Mouse (Mus musculus) cerebellum, postnatal 25 days (tissue): ENCODE data around the gene Rtn4r.

ENCODE experiments used
- DNase-seq, 2 experiments: peaks; one replicate each; pipeline ENCODE4 v3.0.0; 2021; ENCODE audit warnings: mixed read lengths in 2 of 2

Rtn4r gene

DNA sequence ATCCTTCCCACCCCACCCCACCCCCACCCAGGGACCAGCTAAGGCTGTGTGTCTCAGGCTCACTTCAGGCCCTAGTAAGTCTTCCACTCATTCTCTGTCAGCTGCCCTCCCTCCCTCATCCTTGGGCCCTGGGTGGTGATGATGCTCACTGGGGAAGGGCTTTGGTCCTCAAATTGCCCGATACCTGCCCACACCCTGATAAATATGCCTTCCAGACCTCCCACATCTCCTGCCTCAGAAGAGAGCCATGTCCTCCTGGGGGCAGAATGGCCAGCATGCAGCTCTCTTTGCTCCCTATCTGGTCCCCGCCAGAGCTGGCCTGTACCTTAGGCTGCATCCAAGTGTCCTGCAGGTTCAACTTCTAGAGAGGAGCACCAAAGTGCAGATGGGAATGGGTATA is 2.3 kb upstream of the Rtn4r start:
- DNase-seq, result peak; percentile 38 to 48

DNA sequence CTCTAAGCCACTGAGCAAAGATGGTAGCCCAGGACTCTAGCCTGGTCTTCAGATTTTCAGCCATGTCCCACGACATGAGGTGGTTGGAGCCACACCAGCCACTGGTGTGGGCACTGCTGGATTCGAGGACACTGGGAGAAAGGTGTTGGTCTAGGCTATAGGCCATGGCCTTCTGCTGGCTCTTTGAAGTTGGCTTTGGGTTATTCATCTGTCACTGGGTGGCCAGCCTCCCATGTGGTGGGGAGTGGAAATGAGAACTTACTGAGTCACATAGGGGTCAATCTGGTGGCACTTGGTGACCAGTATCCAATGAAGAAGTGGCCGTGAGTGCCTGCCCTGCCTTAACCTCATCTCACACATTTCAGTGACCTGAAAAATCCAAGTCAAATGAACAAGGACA is 1.2 kb upstream of the Rtn4r start:
- DNase-seq, result peak in 1 of 2 experiments; percentile 25

DNA sequence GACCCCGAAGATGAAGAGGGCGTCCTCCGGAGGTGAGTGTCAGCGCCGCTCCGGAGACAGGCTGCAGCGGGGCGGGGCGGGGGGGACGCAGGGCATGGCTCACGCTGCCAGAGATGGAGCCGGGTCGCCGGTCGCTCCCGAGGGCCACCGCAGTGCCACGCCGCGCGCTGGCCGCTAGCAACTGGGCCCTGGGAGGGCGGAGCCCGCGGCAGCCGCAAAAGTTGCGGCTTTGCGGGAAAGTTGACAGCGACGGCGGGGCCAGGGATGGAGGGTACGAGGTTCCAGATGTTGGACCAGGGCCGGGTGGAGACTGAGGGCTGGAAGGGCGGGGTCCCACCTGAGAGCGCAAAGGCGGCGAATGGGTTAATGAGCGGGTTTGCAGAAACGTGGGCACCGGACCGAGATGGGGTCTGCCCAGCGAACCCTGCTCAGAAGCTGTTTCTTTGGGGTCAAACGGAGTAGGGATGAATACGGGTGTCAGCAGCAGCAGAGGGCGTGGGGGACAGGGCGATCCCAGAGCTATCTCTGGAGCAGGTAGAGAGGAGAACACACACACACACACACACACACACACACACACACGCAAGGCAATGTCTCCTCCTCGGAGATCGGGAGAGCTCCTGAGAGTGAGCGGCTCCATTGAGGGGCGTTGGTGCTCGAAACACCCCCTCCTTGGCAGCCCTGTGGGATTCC is 575 bp downstream of the Rtn4r start:
- DNase-seq, result peak in 1 of 2 experiments; percentile 69

DNA sequence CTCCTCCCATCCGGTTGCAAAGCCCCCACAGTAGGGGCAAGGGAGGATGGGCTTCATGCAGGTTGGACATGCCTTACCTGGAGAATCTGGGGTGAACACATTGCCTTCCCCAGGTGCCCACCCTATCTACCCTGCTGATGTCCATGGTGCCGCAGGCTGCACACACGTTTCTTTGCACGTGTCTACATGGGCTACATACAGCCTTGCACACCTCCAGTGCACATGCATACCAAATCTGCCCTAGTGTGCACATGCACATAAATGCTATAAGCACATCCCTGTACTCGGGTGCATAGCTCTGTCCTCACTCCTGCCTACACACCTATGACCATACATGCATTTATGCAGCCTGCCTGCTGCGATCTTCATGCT is 1.1 kb downstream of the Rtn4r start:
- peak; percentile 54 to 68 for DNase-seq

DNA sequence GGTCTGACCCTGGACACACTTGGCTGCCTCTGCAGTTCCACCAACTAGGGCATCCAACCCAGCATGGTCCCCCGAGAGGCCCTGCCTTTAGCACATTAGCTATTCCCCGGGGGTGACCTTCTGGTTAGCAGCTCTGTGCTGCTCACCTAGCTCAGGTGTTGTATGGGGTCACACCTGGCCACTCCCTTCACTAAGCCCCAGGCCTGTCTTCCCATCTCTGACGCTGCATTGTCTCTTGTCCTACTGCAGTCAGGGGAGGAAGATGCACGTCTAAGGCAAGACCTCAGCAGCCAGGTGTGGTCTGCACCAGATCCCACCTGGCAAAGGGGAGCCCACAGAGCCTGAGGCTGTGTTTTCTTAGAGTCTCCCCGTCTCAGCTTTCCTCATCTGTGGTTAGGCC is 2.0 kb downstream of the Rtn4r start:
- peak in 1 of 2 experiments; percentile 36 for DNase-seq

DNA sequence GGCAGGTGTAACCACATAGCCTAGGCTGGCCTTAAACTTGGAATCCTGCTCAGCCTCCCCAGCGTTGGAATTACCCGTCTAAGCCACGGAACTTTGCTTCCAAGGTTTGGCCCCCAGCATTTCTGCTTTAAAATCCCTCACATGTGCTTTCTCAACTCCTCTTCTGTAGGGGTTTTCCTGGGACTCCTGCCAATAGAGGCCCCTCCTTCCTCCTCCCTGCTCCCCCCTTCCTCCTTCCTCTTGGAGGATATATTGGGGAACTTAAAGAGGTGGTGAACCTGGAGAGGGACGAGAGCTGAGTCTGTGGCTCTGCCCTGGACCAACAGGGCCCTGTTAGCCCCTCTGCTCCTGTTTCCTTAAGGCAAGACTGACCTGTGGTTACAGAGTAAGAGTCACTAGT is 2.8 kb downstream of the Rtn4r start:
- no peak for DNase-seq

DNA sequence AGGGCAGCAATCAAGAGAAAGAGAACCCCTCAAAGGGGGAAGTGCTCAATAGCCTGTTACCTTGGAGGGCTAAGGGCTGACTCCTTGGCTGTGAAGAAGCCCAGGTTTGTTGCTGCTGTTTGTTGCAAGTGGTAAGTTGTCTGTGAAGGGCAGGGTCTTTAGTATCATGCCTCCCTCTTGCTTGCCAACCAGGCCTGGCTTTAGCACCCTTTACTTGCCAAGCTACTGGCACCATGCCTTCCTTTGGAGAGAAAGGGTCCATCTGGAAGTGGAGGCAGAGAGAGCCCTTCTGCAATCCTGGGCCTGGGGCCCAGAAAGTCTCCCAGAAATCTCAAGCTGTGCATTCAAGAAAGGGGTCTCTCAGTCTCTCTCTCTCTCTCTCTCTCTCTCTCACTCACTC is 3.3 kb downstream of the Rtn4r start:
- DNase-seq, result peak in 1 of 2 experiments; percentile 61

DNA sequence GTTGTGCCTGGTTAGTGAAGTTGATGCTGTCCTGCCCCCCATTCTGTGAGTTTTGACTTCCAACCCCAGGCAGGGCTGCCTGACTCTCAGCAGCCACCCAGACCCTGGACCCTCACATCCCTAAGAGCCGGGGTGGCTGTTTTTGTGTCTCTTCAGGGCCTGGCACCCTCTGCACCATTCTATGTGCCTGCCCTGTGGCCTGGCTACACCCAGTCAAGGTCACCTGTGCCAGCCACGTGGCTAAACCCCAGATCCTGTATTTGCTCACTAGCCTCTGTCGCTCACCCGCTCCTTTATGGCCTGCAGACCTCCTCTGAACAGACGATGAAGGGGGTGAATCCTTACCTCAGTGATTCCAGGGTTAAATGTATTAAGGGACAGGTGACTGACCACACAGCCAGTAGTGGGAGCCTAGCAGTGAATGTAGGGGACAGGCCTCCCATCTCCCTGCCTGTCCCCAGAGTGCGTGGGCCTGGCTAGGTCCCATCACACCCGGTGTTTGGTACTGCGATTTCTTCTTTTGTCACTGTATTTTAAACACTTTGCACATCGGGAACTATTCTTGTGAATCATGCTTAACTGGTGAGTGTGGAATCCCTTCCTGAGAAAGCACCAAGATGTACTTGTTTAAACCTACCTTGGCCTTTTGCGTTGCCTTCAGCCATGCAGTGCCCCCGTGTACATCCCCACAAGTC is 4.0 kb downstream of the Rtn4r start:
- DNase-seq, result peak; percentile 53 to 59

DNA sequence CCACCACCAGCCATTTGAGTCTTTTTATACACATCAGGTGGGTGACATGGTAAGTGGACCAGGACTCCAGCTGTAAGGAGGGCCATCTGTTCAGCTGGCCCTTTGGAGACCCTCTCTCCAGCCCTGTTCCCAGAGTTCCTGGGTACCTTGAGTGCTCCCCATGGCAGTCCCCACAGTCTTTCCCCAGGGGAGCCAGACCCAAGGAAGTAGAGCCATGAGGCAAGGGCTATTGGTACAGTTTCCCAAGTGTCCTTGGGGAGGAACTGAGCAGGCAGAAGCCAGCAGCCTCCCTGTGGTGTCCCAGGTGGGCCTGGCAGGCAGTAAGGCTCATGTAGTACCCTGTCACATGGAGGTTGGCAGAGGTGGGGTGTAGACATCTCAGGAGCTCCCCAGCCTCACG is 4.6 kb downstream of the Rtn4r start:
- peak in 1 of 2 experiments; percentile 30 for DNase-seq

DNA sequence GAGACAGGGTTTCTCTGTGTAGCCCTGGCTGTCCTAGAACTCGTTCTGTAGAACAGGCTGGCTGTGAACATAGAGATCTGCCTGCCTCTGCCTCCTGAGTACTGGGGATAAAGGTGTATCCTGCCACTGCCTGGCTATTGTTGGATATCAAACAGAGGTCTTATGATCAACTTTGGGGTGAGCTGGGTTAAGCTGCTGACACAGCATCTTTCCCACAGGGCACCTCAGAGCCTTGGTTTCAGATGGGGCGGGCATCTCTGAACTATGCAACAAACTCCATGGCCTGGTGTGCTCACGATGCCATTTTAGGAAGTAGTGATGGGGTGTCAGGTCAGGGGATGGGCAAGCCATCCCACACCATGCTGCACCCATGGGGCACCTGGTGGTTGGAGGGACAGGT is 5.1 kb downstream of the Rtn4r start:
- no peak for DNase-seq

DNA sequence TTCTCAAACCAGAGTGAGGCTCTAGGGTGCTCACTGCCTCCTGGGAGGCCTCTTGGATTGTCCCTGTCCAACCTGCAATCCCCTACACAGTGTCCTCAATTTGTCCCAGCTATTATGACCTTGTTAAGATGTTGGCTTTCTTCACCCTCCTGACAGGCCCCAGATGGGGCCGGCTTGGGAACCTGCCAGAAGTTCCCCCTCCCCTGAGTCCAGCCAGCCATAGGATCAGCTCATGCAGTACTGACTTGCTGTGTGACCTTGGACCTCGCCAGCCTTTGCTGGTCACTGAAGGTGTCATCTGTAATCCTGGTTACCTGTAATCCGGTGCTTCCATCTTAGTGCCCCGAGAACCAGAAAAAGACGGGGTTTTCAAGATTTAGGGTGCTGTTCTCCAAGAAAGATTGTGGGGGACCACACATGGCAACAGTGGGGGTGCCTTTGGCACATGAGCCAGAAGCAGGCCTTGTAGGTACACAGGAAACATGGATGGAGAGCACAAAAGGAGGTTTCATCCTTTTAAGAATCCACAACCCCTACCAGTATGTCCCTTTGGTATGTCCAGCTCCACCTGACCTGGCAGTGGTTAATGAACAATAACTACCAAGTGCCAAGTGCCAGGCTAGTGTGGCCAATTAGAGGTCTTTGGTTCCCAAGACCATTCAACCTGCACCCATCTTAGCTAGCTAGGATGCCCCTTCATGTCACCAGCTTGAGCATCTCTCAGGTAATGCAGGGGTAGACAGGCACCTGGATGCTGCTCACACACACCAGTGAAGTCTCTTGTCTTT is 5.9 kb downstream of the Rtn4r start:
- peak in 1 of 2 experiments; percentile 39 for DNase-seq

DNA sequence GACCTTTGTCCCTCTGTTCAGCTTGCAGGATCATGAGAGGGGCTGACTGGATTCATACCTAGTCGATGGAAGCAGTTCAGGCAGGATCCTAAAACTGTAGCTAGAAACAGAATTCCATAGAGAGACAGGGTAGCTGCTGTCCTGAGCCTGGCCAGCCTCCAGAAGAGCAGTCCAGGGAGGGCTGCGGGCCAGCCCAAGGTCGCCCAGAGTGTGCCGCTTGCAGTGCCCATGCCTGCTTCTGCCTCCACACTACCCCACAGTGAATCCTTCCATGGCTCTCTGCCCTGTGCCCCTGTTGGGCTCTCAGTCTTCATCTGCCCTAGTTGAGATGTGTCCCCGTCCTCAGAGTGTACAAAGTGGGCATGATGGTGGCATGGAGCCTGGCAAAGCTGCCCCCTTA is 7.8 kb downstream of the Rtn4r start:
- DNase-seq, result peak; percentile 91 to 92

DNA sequence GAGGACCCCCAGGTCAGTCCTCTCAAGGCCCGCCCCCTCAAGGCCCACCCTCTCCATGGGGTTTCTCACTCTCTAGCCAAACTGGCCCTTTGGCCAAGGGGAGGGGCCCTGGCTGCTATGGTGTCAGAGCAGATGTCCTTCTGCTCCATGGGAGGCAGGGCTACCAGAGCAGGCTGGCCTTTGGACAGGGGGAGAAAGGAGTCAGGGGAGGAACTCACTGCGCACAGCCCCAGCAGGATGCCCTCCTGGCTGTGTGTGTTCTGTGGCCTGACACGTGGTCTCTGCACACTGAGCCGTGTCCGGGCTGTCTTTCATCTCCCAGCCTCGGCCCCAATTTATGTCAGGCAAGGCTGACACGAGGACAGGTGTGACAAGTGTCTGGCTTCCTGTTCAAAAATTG is 8.6 kb downstream of the Rtn4r start:
- peak; percentile 75 to 77 for DNase-seq

DNA sequence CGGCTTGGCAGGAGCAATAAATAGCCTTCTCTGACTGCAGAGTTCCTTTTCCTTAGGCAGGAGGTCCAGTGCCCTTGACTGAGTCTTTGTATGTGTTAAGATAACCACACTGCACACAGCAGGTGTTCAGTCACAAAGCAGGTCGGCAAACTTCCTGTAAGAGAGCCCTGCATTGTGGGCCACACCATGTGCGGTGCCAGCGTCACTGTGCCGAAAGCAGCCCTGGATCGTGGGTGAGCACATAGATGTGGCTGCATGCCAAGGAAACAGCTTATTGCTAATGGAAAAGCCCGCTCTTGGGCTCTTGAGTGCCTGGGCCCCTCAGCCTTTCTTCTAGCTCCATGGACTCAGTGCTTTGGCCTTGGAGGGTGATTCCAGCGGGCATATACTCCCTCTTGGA is 16.8 kb downstream of the Rtn4r start:
- DNase-seq, result peak; percentile 77 to 82

DNA sequence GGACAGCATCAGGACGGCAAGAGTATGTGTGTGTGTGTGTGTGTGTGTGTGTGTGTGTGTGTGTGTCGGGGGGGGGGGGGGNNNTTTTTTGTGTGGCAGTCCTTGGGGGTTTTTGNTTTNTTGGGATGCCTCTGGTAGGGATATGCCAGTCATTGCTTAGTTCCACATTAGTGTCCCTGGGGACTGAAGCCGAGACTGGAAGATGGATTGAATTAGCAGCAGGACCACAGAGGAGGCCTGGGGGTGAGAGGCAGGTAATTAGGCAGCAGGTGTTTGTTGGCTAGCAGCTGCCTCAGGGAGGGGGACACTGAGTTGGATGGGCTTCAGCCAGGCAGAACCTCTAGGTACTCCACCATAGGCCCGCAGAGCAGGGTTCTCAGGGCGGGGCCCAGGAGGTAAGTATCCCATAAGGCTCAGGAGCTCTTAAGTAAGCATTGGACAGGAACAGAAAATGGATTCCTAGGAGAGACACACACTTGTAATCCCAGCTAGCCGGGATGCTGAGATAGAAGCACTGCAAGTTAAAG is 18.0 kb downstream of the Rtn4r start:
- no peak for DNase-seq

DNA sequence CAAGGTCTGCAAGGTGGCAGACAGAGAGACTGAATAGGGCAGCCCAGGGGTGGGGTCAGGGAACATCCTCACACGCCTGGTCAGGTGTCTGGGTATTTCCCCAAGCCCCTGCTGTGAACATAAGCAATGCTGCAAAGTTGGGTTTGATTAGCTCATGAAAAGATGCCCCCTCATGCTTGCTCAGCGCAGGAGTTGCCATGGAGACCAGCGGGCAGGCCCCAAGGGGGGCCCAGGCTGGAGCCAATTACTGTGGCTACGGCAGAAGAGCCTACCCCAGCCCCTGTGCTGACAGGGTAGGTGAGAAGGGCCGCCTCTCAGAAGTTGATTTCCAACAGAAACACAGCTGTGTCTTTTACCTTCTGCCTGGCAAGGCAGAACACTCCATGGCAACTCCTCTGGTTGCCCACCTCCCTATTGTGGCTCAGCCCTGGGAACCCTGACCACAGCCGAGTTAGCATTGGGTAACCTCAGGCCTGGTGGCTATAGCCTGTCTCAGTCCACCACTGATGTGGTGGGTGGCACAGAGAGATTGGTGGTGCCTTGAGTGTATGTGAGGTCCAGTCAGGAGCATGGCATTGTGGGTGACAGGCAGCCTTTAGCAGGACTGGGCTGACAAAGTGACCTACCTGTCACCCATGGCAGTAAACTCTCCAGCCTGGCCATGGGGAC is 20.9 kb downstream of the Rtn4r start:
- no peak for DNase-seq

DNA sequence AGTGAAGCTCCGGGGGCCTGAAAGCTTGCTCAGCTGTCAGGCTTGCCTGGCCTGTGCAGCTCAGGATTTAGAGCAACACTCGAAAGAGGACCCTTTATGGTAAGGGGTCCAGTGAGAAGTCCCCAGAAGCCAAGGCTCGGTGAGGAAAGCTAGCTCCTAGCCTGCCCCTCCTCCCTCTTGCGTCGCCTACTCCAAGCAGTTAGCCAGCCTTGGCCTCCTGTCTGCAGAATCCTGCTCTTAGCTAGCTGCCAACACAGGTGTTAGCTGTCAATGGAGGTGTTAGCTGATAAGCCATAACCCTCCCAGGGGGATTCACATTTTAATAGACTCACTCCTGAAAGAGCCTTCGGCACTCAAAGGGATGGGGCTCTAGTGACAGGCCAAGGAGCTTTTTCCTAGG is 21.8 kb downstream of the Rtn4r start:
- DNase-seq, result peak; percentile 55 to 59

DNA sequence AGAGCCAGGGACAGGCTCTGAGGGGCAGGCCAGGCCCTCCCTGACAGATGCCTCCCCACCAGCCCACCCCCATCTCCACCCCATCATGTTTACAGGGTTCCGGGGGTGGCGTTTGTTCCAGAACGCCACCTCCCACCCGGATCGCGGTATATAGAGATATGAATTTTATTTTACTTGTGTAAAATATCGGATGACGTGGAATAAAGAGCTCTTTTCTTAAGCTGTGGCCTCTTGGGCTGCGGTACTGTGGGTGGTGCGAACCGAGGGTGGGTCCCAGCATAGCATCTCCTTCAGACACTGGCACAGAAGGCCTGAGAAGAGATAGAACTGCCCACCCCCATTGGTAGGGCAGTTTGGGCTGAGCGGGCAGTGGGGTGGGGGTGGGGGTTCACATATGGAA is 24.7 kb downstream of the Rtn4r start:
- no peak for DNase-seq

DNA sequence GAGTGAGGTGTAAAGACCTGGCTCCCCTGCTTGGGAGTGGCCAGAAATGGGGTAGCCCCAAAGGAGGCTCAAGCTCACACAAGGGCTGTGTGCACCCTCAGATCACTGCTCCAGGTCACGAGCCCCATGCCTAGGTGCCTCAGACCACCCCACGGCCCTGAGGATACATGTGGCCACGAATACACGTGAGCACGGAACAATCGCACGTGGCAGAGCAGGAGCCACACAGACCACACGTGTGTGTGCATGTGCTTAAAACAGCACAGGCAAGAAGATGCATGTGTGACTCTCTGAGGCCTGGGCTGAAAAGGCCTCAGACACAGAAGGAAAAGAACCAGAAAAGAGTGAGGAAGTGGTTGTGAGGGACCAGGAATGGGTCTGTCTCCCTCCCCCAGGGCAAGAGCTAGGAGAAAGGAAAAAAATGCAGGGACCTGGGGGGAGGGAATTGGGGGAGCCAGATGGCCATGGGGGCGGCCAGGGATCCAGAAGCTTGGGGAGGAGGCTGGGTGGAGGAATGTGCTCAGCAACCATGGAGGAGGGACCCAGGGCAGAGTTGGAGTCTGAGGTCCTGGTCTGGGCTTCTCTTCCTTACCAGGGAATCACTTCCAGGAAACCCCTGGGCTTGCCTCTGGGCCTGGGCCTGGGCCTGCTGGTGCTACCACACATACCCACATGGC is 25.5 kb downstream of the Rtn4r start:
- no peak for DNase-seq

DNA sequence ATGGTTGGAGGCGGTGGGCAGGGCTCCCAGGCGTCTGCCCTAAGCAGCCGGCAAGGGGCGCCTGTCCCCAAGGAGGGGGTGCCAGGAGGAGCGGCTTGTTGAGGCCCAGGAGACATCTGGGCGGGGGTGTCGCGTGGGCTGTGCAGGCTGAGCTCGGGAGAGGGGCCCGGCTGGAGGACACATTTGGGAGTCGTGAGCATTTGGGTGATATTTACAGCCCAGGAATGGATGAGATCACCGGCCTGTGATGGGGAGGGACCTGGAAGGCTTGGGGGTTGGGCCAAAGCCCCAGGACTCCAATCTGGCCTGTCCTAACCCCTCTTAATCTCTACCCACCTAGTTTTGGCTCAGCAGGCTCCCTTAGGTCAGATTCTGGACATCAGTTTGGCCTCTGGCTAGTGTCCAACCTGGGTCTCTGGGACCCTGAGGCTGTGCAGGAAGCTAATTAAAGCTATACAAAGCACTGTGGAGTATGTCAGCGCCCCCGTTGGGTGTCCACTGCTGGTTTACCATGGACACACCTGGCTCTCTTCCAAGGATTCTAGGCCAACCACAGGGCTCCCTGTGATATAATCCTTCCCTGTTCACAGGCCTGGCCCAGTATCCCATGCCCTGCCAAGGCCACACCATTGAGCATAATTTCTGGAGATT is 27.2 kb downstream of the Rtn4r start:
- peak; percentile 79 to 83 for DNase-seq

DNA sequence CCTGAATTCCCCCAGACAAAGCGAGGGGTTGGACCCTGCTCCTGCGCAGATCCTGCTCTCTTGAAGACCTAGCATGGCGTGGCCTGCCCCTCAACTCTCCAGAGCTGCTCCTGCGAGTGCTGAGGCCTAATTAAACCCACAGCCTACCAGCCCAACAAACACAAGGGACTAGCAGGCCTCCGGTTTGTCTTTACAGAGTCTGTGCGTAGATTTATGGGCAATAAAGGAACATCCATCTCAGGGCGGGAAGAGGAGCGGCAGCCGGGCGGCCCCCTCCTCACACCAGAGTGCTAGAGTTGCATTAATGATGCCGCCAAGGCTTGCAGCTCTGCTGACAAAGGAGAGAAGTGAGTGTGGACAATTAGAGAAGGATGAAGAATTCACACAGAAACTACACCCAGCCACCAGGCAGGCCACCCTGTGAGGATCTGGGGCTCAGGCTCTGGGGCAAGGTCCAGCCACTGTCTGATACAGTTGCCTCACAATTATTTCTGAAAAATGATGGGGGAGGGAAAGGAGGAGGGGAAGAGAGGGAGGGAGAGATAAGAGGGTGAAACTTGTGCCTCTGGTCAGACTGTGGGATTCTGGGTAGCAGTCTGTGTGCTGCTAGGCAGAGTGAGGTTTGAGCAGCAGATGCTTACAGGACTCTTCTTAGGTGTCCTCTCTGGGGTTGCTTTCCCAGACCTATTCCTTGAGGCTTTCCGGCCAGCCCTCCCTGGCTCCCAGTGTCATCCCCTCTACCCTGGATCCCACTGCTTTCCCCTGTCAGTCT is 29.3 kb downstream of the Rtn4r start:
- no peak for DNase-seq
